In the genomic region with DNA sequence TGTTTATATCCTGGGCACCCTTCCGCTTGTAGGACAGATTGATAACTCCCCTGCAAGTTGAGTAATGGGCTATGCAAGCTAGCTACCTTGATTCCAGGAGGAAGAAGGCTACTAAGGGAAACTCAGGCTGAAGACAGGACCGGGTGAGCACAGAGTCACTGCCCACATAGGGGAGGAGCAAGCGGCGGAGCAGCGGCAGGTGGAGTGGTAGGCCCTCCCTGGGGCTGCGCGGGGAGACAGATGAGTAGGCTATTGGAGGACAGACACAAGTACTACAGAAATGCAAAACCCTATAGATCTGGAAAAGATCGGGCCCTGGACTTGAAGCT, we compare ENCODE assay signal across 8 mouse cellular contexts. TPM values are rescaled to one million over a fixed set of nuclear protein-coding genes. Genes with fewer than 3 reads are reported as not detected.
A peak's percentile ranks its signal among the peaks of the same experiment; 100 is the strongest.
DNase-seq lines count a peak whose midpoint lies in the region; ATAC-seq and TF ChIP-seq lines count a peak whose summit lies in the region.

No protein-coding gene starts in this region.

- intact Hi-C loops in heart, postnatal 36 days (cut with DNase I): no loop called here

- no peaks in the 10 kb centered on the region for H3K36me3 ChIP-seq in heart, embryonic 11.5 days (ENCODE audit: control insufficient read depth, insufficient read depth, low read length)
- H3K36me3 ChIP-seq in limb, embryonic 10.5 days: no peaks in the 10 kb centered on the region
- no peaks in the 10 kb centered on the region for H3K36me3 ChIP-seq in midbrain, embryonic 11.5 days (ENCODE audit: control insufficient read depth, insufficient read depth, low read length)

- peak; percentile 52; the same call in 1 of the 2 replicates for ATAC-seq in heart, embryonic 11.5 days (replicated peaks; ENCODE audit: insufficient number of reproducible peaks, low FRiP score, low TSS enrichment)
- ATAC-seq in hematopoietic stem cell, adult 5-6 weeks (replicated peaks in 1 of 2; ENCODE audit: insufficient read depth in 1 of 2, low FRiP score in 2 of 2, low TSS enrichment in 1 of 2, low read depth in 1 of 2, poor library complexity in 2 of 2, severe bottlenecking in 2 of 2): peak; percentile 72 to 76
- ATAC-seq in midbrain, embryonic 11.5 days (ENCODE audit: low FRiP score): peak; percentile 69; the same call in 1 of the 2 replicates

- TF ChIP-seq CTCF in bone marrow, adult 2 months (IDR thresholded peaks at IDR 0.05; ENCODE audit: control insufficient read depth, insufficient read depth, low read length): no peak

- no peaks in the 10 kb centered on the region for H3K4me1 ChIP-seq in heart, embryonic 11.5 days (ENCODE audit: control insufficient read depth, insufficient read depth, low read length)
- no peaks in the 10 kb centered on the region for H3K4me1 ChIP-seq in bone marrow, adult 2 months (ENCODE audit: control insufficient read depth, insufficient read depth, low read length)
- H3K4me1 ChIP-seq in limb, embryonic 10.5 days: 0 out of 2 replicates have a peak, but pooled peaks cover 8% of the 10 kb centered on the region
- no peaks in the 10 kb centered on the region for H3K4me1 ChIP-seq in midbrain, embryonic 11.5 days (ENCODE audit: control insufficient read depth, insufficient read depth, low read length)

- H3K4me2 ChIP-seq in heart, embryonic 11.5 days: peak overlapping the region; percentile 80
- H3K4me2 ChIP-seq in midbrain, embryonic 11.5 days: peak overlapping the region; percentile 45

- H3K9ac ChIP-seq in heart, embryonic 11.5 days (ENCODE audit: low read depth, low read length): peak overlapping the region; percentile 62; the same call in 1 of the 2 replicates
- peak overlapping the region; percentile 57; the same call in 1 of the 2 replicates for H3K9ac ChIP-seq in midbrain, embryonic 11.5 days (ENCODE audit: low read length)

- DNase-seq in heart, postnatal 36 days: no peak
- DNase-seq in limb, embryonic 10.5 days (ENCODE audit: low spot score): peak; percentile 47
- DNase-seq in midbrain, embryonic 11.5 days (ENCODE audit: low spot score, missing footprints): peak; percentile 87
- DNase-seq in thymus, postnatal 0 days (ENCODE audit: low spot score): peak; percentile 29
- no peak for DNase-seq in gastrocnemius, adult 18-20 months (ENCODE audit: low spot score)

- WGBS in heart, embryonic 11.5 days (ENCODE audit: insufficient replicate concordance): 7% methylated on average over 8 of the region's 8 CpGs
- 10% methylated on average over 8 of the region's 8 CpGs for WGBS in bone marrow, adult 2 months
- WGBS in limb, embryonic 10.5 days: 6% methylated on average over 8 of the region's 8 CpGs
- 3% methylated on average over 8 of the region's 8 CpGs for WGBS in midbrain, embryonic 11.5 days

- H3K27me3 ChIP-seq in heart, embryonic 11.5 days (ENCODE audit: control insufficient read depth, insufficient read depth, low read length): no peaks in the 10 kb centered on the region
- H3K27me3 ChIP-seq in limb, embryonic 10.5 days (ENCODE audit: low read depth, poor library complexity, severe bottlenecking): peaks cover 23% of the 10 kb centered on the region
- no peaks in the 10 kb centered on the region for H3K27me3 ChIP-seq in midbrain, embryonic 11.5 days (ENCODE audit: control insufficient read depth, insufficient read depth, low read length)

- peak overlapping the region; percentile 46 for H3K4me3 ChIP-seq in heart, embryonic 11.5 days (ENCODE audit: low read depth, low read length)
- peak overlapping the region; percentile 46 for H3K4me3 ChIP-seq in bone marrow, adult 2 months (replicated peaks; ENCODE audit: control insufficient read depth, low read depth, low read length)
- H3K4me3 ChIP-seq in limb, embryonic 10.5 days: peak overlapping the region; percentile 49
- peak overlapping the region; percentile 32 for H3K4me3 ChIP-seq in midbrain, embryonic 11.5 days (ENCODE audit: low read depth, low read length)

- no peak for TF ChIP-seq POLR2A in bone marrow, adult 2 months (IDR thresholded peaks at IDR 0.05; ENCODE audit: borderline replicate concordance, control insufficient read depth, low read depth, low read length)

- H3K9me3 ChIP-seq in heart, embryonic 11.5 days (replicated peaks; ENCODE audit: control insufficient read depth, low read length): no peaks in the 10 kb centered on the region
- H3K9me3 ChIP-seq in limb, embryonic 10.5 days (replicated peaks): no peaks in the 10 kb centered on the region
- H3K9me3 ChIP-seq in midbrain, embryonic 11.5 days (ENCODE audit: control insufficient read depth, low read length): no peaks in the 10 kb centered on the region

- H3K27ac ChIP-seq in heart, embryonic 11.5 days (ENCODE audit: low read depth, low read length): no peak overlapping the region
- H3K27ac ChIP-seq in bone marrow, adult 2 months (ENCODE audit: control insufficient read depth, insufficient read depth, low read depth, low read length, poor library complexity): no peak overlapping the region
- no peak overlapping the region for H3K27ac ChIP-seq in limb, embryonic 10.5 days
- no peak overlapping the region for H3K27ac ChIP-seq in midbrain, embryonic 11.5 days (ENCODE audit: low read depth, low read length)

RNA-seq across cellular contexts. Expression of a gene that starts 10.7 kb away (rescaled TPM):
- 25.9 and 26.3 TPM in 2 replicates for polyA plus RNA-seq in heart, embryonic 11.5 days (2014; fragmentation: Nextera tagmentation; extraction: Ambion mirVana)
- 1 to 10 TPM; 7.6 to 9.5 TPM for total RNA-seq in heart, postnatal 36 days (2021)
- 16.5 and 18.5 TPM in 2 replicates for polyA plus RNA-seq in bone marrow, adult 2 months (2011; ENCODE audit: insufficient read depth, insufficient read length, low replicate concordance, missing spikeins)
- total RNA-seq in hematopoietic stem cell, adult 5-6 weeks (2017): 54.3 and 57.2 TPM in 2 replicates
- 22.5 and 37.3 TPM in 2 replicates for polyA plus RNA-seq in limb, embryonic 10.5 days (2016; fragmentation: Nextera tagmentation; extraction: Ambion mirVana)
- polyA plus RNA-seq in midbrain, embryonic 11.5 days (2014; fragmentation: Nextera tagmentation; extraction: Ambion mirVana): 24.7 and 30.7 TPM in 2 replicates
- polyA plus RNA-seq in thymus, postnatal 0 days (2015; fragmentation: Nextera tagmentation; extraction: Ambion mirVana): 25.0 and 34.8 TPM in 2 replicates
- total RNA-seq in gastrocnemius, adult 18-20 months (2021): 1 to 10 TPM; 3.0 TPM

RNA-seq across cellular contexts. Expression of a gene that starts 24.8 kb away (rescaled TPM):
- 0.24 and 0.25 TPM in 2 replicates for polyA plus RNA-seq in heart, embryonic 11.5 days (2014; fragmentation: Nextera tagmentation; extraction: Ambion mirVana)
- total RNA-seq in heart, postnatal 36 days (2021): not detected
- polyA plus RNA-seq in bone marrow, adult 2 months (2011; ENCODE audit: insufficient read depth, insufficient read length, low replicate concordance, missing spikeins): not detected in 2 replicates
- 0.31 and 0.94 TPM in 2 replicates for total RNA-seq in hematopoietic stem cell, adult 5-6 weeks (2017)
- 0.13 and 0.14 TPM in 2 replicates for polyA plus RNA-seq in limb, embryonic 10.5 days (2016; fragmentation: Nextera tagmentation; extraction: Ambion mirVana)
- 0.11 TPM in 1 of 2 replicates, not detected in the other for polyA plus RNA-seq in midbrain, embryonic 11.5 days (2014; fragmentation: Nextera tagmentation; extraction: Ambion mirVana)
- 0.12 TPM in 1 of 2 replicates, not detected in the other for polyA plus RNA-seq in thymus, postnatal 0 days (2015; fragmentation: Nextera tagmentation; extraction: Ambion mirVana)
- not detected for total RNA-seq in gastrocnemius, adult 18-20 months (2021)

RNA-seq across cellular contexts. Expression of a gene that starts 32.4 kb away (rescaled TPM):
- polyA plus RNA-seq in heart, embryonic 11.5 days (2014; fragmentation: Nextera tagmentation; extraction: Ambion mirVana): not detected in 2 replicates
- not detected for total RNA-seq in heart, postnatal 36 days (2021)
- not detected in 2 replicates for polyA plus RNA-seq in bone marrow, adult 2 months (2011; ENCODE audit: insufficient read depth, insufficient read length, low replicate concordance, missing spikeins)
- total RNA-seq in hematopoietic stem cell, adult 5-6 weeks (2017): not detected in 2 replicates
- polyA plus RNA-seq in limb, embryonic 10.5 days (2016; fragmentation: Nextera tagmentation; extraction: Ambion mirVana): not detected in 2 replicates
- polyA plus RNA-seq in midbrain, embryonic 11.5 days (2014; fragmentation: Nextera tagmentation; extraction: Ambion mirVana): not detected in 2 replicates
- not detected in 2 replicates for polyA plus RNA-seq in thymus, postnatal 0 days (2015; fragmentation: Nextera tagmentation; extraction: Ambion mirVana)
- not detected for total RNA-seq in gastrocnemius, adult 18-20 months (2021)

Comparison
In these comparisons a context has a peak if more than half of its experiments do, and no peak if none do; other contexts are left out.
1. DNase-seq: peak in limb, embryonic 10.5 days (single experiment), midbrain, embryonic 11.5 days (single experiment) and thymus, postnatal 0 days (single experiment); none in heart, postnatal 36 days (0 of 2) and gastrocnemius, adult 18-20 months (single experiment).
2. Peak in every context shown above with its lines, with median percentiles within 50 percentile points of each other: ATAC-seq and H3K4me3 ChIP-seq.